Mouse (Mus musculus) adrenal gland, postnatal 4 days (tissue): ENCODE measurements around the gene Sept11. TPM values are rescaled to one million over a fixed set of nuclear protein-coding genes. Genes with fewer than 3 reads are reported as not detected.

Experiments
- DNase-seq, 2 experiments: peaks; one replicate each; pipeline ENCODE4 v3.0.0; 2021 to 2022; ENCODE audit warnings: low spot score in 2 of 2, mixed read lengths in 2 of 2
- long read RNA-seq, 2 experiments: library from polyadenylated mRNA; stranded (forward); transcript quantifications; one replicate each; pipeline ENCODE4 v2.0.0; 2021
- total RNA-seq, 2 experiments: library from RNA; stranded (reverse); gene quantifications; 2 replicates each; pipeline ENCODE4 v1.2.3; 2021

The Sept11 gene
- 100 to 1,000 TPM; 114 to 144 TPM for total RNA-seq
- long read RNA-seq, experiment 1, full-length matches to known transcripts: 11 of 25 reads
- long read RNA-seq, experiment 1, partial matches to known transcripts: 0 of 25 reads
- long read RNA-seq, experiment 1, other reads (novel, unspliced or antisense): 14 of 25 reads
- long read RNA-seq, experiment 2, full-length matches to known transcripts: 37 of 84 reads
- long read RNA-seq, experiment 2, partial matches to known transcripts: 7 of 84 reads
- long read RNA-seq, experiment 2, other reads (novel, unspliced or antisense): 40 of 84 reads

- DNase-seq: peak; percentile 81 to 92
Observed at GRCm38 (mm10) chr5:93092857-93093622, at the start of gene Sept11. Sept11 (plus strand) TSS chr5:93093437.

DNA sequence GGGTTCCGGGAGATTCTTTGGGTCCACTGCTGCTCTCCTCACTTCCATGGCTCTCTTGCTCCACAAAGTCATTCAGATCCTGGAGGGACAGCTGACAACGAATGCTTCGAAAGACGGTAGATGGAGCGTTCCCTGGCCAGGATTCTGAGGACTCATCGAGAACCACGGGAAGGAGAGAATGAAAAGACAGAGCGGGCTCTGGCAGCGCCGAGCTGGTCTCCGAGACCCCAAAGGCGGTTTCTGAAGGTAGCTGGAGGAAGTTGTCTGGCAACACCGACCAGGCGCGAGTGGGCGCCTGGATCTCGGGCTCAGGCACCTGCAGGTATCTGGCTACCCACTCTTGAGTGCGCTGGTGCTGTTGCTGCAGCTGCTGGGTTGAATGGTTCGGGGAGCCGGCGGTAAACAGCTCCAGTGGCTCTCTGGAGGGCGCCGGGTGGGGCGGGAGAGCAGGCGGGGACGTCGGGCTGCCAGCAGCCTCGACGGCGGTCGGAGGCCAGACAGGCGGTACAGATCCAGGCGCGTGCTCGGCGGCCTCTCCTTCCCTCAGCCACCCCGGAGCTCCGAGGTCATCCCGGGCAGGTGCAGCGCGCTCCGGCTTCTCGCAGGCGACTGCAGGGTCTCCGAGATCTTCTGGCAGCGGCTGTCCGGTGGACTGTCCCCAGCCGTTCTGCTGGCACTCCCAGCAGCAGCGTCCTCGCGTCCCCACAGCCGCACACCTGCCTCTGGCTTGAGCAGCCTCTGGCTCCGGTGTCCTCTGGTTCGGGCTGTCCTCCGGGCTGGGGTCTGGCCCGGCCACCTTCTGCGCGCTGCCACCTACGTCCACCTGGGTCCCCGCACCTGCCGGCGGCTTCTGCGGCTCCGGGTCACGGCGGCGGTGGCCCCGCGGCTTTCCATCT is 49.3 kb upstream of the Sept11 start:
- DNase-seq: no peak

DNA sequence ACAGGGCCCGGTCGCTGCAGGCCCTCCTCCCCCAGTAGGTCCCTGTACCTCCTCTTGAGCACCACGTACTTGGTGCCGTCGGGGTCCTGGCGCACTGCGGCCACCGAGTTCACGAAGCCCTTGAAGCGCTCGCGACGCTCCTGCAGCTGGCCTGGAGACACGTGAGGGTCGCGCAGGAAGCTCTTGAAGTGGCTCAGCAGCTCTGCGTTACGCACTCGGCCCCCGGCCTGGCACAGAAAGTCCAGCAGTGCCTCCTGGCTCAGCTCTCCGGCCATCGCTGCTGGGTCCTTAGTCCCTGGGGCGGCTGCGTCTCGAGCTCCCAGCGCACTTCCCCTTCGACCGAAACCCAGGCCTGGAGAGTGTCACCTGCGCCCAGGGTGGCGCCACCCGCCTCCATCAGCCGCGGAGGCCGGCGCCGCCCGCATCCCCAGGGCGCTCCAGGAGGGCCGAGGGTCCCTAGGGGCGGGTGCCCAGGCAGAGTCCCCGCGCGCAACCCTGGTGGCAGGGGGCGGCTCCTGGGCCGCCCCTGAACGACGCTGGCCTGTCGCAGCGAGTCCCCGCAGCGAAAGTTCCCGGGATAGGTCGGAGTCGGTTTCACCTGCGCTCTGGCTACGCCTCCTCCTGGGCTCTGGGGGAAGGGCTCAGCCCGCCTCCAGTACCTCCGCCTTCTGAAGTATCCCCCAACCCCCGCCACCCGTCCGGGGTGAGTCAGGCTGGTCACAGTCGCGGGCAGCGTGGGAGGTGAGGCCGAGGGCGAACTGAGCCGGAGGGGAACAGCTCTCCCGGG is 48.5 kb upstream of the Sept11 start, which contains the start of gene Sowahb:
Gene Sowahb, minus strand, starts transcription at position 439 of the 787 bp plus-strand sequence.
- DNase-seq: no peak

DNA sequence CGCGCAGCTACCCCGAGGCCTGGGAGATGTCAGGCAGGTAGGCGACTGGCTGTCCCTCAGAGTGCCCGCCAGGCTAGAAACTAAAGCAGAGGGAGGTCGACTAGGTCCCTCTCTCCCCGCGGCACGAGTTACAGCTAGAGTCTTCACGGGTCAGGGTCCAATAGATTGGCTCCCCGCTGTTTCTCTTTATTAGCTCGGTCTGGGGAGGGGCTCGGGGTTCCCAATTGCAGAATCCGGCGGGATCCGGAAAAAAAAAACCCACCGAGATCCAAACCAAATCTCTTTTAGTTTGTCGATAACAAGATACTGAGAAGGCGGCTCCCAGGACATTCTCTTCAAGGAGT is 47.9 kb upstream of the Sept11 start:
- no peak for DNase-seq

DNA sequence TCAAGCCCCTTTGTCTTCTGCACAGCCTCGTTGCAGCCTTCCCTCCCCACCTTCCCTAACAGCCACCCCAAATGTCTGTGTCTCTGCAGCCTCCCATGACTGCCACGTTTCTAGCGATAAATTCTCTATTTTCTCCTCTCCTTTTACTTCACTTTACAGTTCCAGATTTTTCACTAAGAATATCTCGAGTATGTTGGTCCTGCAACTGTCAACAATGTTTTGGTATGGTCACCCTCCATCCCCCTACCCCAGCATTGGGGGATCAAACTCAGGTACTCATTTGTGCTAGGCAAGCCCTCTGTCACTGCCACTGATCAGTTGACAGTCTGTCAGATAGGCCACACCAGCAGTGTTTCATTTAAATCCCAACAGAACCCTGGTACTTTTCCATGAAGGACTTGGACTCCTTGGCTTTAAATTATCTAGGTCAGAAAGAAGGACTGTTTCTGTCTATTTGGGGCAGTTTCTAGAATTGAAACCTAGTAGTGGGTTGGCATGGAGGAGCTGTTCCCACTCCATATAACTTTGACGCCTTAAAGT is 46.9 kb upstream of the Sept11 start:
- DNase-seq: no peak

DNA sequence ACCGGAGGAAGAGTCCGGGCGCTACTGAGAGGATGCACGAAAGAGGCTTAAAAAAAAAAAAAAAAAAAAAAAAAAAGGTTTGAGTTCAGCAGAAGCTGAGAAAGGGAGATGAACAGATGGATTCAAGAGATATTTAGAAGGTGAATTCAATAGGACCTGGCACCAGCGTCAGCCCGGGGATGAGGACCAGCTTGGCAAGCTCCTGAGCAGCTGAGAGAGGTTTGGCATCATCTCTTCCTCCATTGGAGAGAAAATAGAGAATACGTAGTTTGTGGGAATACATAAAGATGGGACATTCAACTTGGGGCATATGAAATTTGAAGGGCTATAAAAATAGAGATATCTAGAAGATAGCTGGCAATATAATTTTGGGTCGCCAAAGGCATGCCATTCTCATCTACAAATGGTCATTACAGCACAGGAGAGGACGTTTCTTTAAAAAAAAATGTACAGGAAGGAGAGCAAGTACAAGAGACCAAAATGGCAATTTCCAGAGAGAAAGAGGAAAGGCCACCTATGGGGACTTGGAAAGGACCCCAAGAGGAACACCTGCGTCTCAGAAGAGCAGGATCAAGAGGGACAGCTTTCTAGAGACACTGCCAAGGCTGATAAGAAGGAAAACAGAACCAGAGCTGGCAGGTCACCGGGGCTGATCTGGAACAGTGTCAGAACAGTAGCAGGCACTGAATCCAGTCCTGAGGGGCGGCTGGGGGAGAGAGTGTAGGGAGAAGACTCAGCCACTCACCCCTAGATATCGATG is 44.6 kb upstream of the Sept11 start:
- DNase-seq: no peak

- no peak for DNase-seq
Observed at GRCm38 (mm10) chr5:93049971-93050370, 43.3 kb upstream of the Sept11 start.

DNA sequence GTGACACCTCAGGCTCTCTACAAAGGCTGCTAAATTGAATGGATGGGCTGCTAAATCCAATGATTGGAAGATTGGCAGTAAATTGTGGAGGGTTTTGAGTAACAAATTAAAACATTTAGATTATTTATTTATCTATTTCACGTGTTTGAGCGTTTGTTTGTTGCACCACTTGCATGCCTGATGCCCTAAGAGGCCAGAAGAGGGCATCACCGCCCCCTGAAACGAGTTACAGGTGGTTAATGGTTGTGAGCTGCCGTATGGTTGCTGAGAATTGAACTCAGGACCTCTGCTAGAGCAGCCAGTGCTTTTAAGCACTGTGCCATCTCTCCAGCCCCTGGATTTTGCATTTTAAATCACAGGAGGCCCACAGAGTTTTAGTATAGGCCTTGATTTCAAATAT is 42.2 kb upstream of the Sept11 start:
- no peak for DNase-seq

DNA sequence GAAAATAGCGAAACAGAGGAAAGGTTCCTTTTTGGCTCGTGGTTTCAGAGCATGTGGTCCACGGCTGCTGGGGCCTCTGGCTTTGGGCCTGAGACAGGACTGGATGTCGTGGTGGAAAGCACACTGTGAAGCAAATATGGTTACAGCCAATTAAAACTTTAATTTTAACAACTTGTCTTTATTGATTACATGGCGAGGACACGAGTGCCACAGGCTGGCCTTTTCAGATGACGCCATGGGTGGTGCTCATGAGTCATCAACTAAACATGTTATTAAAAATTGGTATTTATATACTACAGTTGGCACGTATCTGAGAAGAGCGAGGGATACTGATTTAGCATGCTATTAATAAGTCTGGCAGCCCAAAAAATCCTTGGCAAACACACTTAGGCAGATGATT is 41.3 kb upstream of the Sept11 start:
- no peak for DNase-seq

- DNase-seq: no peak
Observed at GRCm38 (mm10) chr5:93053606-93054397, 39.4 kb upstream of the Sept11 start.

GRCm38 (mm10) chr5:93060865-93061264 is 32.4 kb upstream of the Sept11 start:
- DNase-seq: no peak

DNA sequence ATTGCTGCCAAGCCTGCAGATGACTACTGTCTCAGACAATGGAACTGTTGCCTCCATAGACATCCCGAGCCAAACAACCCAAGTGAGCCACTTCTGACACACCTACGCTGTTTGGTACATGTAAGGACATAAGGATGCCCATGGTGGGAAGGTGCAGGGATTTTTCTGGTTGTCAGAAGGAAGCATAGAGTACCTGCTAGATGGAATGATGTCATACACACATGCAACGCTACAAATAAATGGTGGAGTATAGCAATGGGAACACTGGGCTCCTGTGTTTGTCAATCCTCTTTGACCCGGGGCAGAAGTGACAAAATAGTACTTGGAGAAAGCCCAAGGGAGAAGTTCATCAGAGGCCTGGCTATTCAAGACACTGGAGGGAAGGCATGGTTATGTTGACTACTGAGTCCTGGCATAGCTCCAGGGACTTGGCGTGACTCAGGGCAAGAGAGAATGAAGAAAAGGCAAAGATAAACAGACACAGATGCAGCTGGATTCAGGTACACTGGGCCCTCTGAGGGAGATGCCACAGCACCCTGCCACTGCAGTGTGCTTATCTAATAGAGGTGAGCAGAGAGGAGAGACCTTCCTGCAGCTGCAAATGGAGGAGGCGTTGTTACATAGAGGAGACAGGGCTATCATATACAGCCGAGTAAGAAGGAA is 15.4 kb upstream of the Sept11 start:
- DNase-seq: no peak

GRCm38 (mm10) chr5:93079596-93079995 is 13.6 kb upstream of the Sept11 start:
- DNase-seq: no peak

DNA sequence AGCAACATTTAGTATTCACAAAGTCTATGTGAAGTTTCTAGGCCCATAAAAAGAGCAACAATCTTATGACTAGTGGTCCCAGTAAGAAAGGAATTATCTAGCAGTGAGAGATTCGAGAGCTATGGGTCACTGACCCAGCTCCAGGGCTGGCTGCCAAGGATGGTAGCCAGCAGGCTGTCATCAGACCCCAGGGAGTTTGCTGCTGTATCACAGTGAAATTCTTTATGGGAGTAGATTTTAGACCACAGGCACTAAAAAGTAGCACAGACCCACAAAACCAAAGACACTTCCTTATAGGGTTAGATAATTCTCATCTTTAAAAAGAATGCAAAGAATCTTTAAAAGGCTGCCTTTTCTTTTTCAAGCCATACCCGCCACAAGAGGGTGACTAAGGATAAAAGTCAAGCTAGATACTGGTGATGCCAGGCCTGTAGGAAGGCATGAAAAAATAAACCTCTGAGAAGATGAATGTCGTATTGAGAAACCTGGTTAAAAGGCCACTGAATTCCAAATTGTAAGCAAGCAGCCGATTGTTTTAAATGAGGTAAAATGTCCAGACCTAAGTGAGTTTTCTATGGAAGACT is 8.1 kb upstream of the Sept11 start:
- no peak for DNase-seq

GRCm38 (mm10) chr5:93085900-93086299 is 7.3 kb upstream of the Sept11 start:
- no peak for DNase-seq

- DNase-seq: no peak
Observed at GRCm38 (mm10) chr5:93091266-93091665, 2.0 kb upstream of the Sept11 start.

DNA sequence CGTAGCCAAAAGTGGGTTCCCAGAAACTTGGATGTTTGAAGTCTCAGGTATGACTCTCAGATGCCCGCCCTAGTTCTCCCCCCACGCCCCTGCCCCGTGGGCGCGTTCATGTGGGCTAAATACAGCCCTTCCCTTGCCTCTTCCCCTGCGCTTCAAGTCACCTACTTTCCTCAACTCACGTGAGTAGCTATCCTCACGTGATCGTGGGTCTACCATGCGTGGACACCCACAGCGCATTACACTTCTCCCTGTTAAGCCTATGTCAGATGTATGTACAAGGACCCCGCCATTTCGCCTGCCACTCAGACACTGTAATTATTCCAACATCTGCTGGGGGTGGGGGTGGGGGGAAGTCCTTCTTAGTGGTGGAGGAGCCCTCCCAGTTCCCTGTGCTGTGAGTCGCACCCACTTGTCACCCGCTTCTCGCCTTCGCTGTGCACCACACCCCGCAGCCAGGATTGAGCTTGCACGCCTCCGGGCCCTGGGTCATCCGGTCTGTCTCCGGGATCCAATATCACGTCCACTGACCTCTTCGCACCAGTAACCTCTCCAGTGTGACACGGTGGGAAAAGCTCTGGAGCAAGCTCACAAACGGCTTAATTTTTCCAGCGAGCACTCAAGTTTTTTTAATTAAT is 973 bp upstream of the Sept11 start:
- DNase-seq: no peak
